Mouse (Mus musculus) myocyte (in vitro differentiated cells): ENCODE results near the gene Snrpb. TPM values are rescaled to one million over a fixed set of nuclear protein-coding genes. Genes with fewer than 3 reads are reported as not detected.

Source experiments
- H3K27me3 ChIP-seq: one replicate; pipeline ENCODE4 v1.6.1; 2011; ENCODE audit not compliant: control insufficient read depth, insufficient read depth, insufficient read length
- H3K36me3 ChIP-seq: one replicate; pipeline ENCODE4 v1.6.1; 2011; ENCODE audit not compliant: control insufficient read depth, insufficient read depth
- H3K4me2 ChIP-seq: one replicate; pipeline ENCODE4 v1.6.1; 2011; ENCODE audit warnings: low read depth, control low read depth
- H3K4me3 ChIP-seq: one replicate; pipeline ENCODE4 v1.5.1; 2011; ENCODE audit warnings: mild to moderate bottlenecking, control low read depth, moderate library complexity
- H3K79me2 ChIP-seq: one replicate; pipeline ENCODE4 v1.6.1; 2011; ENCODE audit not compliant: control insufficient read depth, insufficient read depth
- H3ac ChIP-seq: one replicate; pipeline ENCODE4 v1.6.1; 2011; ENCODE audit not compliant: control insufficient read depth, insufficient read length
- CEBPB ChIP-seq: IDR thresholded peaks from 2 replicates; pipeline ENCODE4 v1.6.1; 2011; ENCODE audit warnings: mild to moderate bottlenecking, moderate library complexity; ENCODE audit not compliant: poor library complexity, insufficient read depth, severe bottlenecking
- E2F4 ChIP-seq: IDR thresholded peaks from one replicate; pipeline ENCODE4 v1.6.1; 2011; ENCODE audit warnings: mild to moderate bottlenecking, control low read depth, moderate library complexity; ENCODE audit not compliant: insufficient read depth
- MAX ChIP-seq: IDR thresholded peaks from one replicate; pipeline ENCODE4 v1.6.1; 2011; ENCODE audit warnings: low read depth, mild to moderate bottlenecking, control low read depth
- MYOD1 ChIP-seq, 3 experiments: IDR thresholded peaks; one replicate each; pipeline ENCODE4 v1.6.1; 2011; ENCODE audit warnings: control low read depth in 2 of 3, low read depth in 2 of 3, mild to moderate bottlenecking in 2 of 3, moderate library complexity in 1 of 3; ENCODE audit not compliant: insufficient read length in 2 of 3, control insufficient read depth in 1 of 3
- MYOG ChIP-seq, 3 experiments: IDR thresholded peaks; one replicate each; pipeline ENCODE4 v1.6.1; 2011; ENCODE audit warnings: control low read depth in 2 of 3, low read depth in 2 of 3, mild to moderate bottlenecking in 2 of 3; ENCODE audit not compliant: insufficient read length in 2 of 3, control insufficient read depth in 1 of 3, insufficient read depth in 1 of 3
- POLR2A ChIP-seq: IDR thresholded peaks from one replicate; pipeline ENCODE4 v1.6.1; 2011; ENCODE audit warnings: low read depth, mild to moderate bottlenecking, control low read depth, moderate library complexity; ENCODE audit not compliant: insufficient read length
- POLR2AphosphoS2 ChIP-seq: IDR thresholded peaks from one replicate; pipeline ENCODE4 v1.6.1; 2011; ENCODE audit warnings: low read depth, control low read depth; ENCODE audit not compliant: insufficient read length
- REST ChIP-seq: IDR thresholded peaks from one replicate; pipeline ENCODE4 v1.6.1; 2011; ENCODE audit warnings: mild to moderate bottlenecking, control low read depth, moderate library complexity; ENCODE audit not compliant: insufficient read depth, insufficient read length
- SRF ChIP-seq: IDR thresholded peaks from one replicate; pipeline ENCODE4 v1.6.1; 2011; ENCODE audit warnings: low read depth; ENCODE audit not compliant: control insufficient read depth, insufficient read length
- TCF12 ChIP-seq: IDR thresholded peaks from one replicate; pipeline ENCODE4 v1.6.1; 2011; ENCODE audit warnings: mild to moderate bottlenecking, control low read depth; ENCODE audit not compliant: poor library complexity, insufficient read depth, severe bottlenecking
- TCF3 ChIP-seq: IDR thresholded peaks from one replicate; pipeline ENCODE4 v1.6.1; 2011; ENCODE audit warnings: low read depth, control low read depth; ENCODE audit not compliant: insufficient read length
- USF1 ChIP-seq: IDR thresholded peaks from one replicate; pipeline ENCODE4 v1.6.1; 2011; ENCODE audit warnings: low read depth, mild to moderate bottlenecking, control low read depth, moderate library complexity
- polyA plus RNA-seq: library from polyadenylated mRNA; unstranded; fragments of >200 nt; fragmentation: generic; extraction: Trizol; gene quantifications from one replicate; pipeline ENCODE4 v1.2.1, GENCODE M21; 2012; ENCODE audit warnings: missing spikeins

Gene Snrpb
- polyA plus RNA-seq, 1 experiment = 526 TPM

DNA sequence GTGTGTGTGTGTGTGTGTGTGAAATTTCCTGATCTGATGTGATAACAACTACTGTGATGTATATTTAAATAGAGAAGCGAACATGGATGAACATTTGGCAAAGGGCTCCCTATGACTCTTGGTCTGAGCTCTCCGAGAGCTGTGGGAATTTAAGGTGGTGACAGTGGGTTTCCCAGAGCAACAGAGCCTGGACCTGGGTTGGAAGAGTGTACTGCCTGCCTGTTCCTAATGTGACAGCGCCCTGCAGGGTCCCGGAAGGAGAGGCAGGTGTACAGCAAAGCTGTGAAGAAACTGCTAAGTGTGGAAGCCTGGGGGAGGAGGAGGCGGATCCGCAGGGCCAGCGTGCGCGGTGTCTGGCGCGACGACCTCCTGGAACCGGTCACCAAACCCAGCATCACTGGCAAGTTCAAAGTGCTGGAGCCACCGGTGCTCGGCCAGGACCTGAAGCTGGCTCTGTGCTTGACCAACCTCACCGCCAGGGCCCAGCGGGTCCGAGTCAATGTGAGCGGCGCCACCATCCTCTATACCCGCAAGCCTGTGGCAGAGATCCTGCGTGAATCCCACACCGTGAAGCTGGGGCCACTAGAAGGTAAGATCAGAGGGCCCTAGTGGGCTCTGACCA lies 34.4 kb downstream of the Snrpb start:
- Histone ChIP-seq H3K36me3 (no peaks in the 10 kb centered on the region), H3K4me3 (no peak overlapping the region), H3ac (no peak overlapping the region), H3K27me3 (no peaks in the 10 kb centered on the region), H3K79me2 (no peaks in the 10 kb centered on the region), H3K4me2 (no peak overlapping the region)
- no peak for TF ChIP-seq MAX
- no peak for TF ChIP-seq USF1

DNA sequence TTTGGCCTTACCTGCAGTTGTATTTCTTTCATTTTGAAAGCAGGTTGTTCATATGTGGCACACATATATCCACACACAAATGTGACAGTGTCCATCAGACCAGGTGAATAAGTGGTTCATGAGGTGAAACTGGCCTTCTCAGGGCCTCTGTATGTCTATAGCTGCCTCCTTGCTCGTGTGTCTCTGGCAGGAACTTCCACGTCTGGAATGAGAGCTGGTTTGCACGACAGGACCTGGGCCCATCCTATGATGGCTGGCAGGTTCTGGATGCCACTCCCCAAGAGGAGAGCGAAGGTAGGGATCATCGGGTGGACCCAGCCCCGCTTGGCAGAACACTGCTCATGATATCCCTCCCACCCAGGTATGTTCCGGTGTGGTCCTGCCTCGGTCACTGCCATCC lies 36.2 kb downstream of the Snrpb start:
- Histone ChIP-seq H3K27me3 (no peaks in the 10 kb centered on the region), H3K4me3 (no peak overlapping the region), H3K4me2 (no peak overlapping the region), H3ac (no peak overlapping the region), H3K79me2 (no peaks in the 10 kb centered on the region), H3K36me3 (no peaks in the 10 kb centered on the region)
- TF ChIP-seq E2F4 (no peak), REST (no peak), MYOG (IDR thresholded peaks at IDR 0.05; ENCODE audit: control insufficient read depth in 1 of 3, insufficient read depth in 1 of 3, insufficient read length in 2 of 3, low read depth in 2 of 3) (no peak), TCF12 (no peak), MYOD1 (IDR thresholded peaks at IDR 0.05; ENCODE audit: control insufficient read depth in 1 of 3, insufficient read length in 2 of 3, low read depth in 2 of 3) (no peak), SRF (no peak), CEBPB (no peak), MAX (no peak), USF1 (no peak)

DNA sequence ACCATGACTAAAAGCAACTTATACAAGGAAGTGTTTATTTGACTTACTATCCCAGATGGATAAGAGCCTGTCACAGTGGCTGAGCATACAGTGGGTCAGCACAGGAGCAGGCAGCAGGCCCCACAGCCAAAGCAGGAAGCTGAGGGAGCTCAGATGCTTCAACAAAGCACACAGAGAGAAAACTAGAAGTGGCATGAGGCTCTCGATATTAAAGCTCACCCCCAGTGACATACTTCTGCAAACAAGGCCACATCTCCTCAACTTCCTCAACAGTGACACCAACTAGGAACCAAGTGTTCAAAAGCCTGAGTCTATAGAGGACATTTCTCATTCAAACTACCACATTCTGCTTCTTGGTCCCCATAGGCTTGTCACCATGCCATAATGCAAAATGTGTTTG lies 49.5 kb downstream of the Snrpb start:
- Histone ChIP-seq H3K27me3 (no peaks in the 10 kb centered on the region), H3K4me3 (no peak overlapping the region), H3K36me3 (no peaks in the 10 kb centered on the region), H3K4me2 (no peak overlapping the region), H3ac (no peak overlapping the region), H3K79me2 (no peaks in the 10 kb centered on the region)
- TF ChIP-seq REST (no peak), MYOG (IDR thresholded peaks at IDR 0.05; ENCODE audit: control insufficient read depth in 1 of 3, insufficient read depth in 1 of 3, insufficient read length in 2 of 3, low read depth in 2 of 3) (no peak), CEBPB (no peak)

DNA sequence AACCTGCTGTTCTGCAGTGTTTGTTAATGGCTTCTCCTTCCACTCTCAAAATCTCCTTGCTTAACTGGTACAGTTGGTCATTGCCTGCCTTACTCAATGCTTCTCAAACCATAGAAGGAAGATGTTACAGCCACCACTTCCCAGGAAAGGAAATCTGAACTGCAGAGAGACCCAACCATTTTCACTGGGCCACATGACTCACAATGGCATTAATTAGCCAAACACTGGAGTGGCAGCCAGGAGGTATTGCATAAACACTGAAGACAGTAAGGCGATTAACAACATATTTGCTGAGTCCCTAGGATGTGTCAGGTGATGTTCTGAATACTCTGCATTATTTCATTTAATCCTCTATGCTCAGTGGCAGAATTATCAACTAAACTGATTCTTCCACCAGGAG lies 53.1 kb downstream of the Snrpb start:
- TF ChIP-seq MYOG (IDR thresholded peaks at IDR 0.05; ENCODE audit: control insufficient read depth in 1 of 3, insufficient read depth in 1 of 3, insufficient read length in 2 of 3, low read depth in 2 of 3) = no peak
- TF ChIP-seq POLR2AphosphoS2 = no peak
- no peak for TF ChIP-seq MYOD1 (IDR thresholded peaks at IDR 0.05; ENCODE audit: control insufficient read depth in 1 of 3, insufficient read length in 2 of 3, low read depth in 2 of 3)
- no peak for TF ChIP-seq TCF12
- TF ChIP-seq MAX = no peak
- no peak for TF ChIP-seq CEBPB
- TF ChIP-seq TCF3 = no peak
- TF ChIP-seq REST = no peak
- no peak for TF ChIP-seq E2F4
- TF ChIP-seq POLR2A = no peak
- no peak for TF ChIP-seq SRF
- TF ChIP-seq USF1 = no peak
- Histone ChIP-seq H3ac (no peak overlapping the region), H3K36me3 (no peaks in the 10 kb centered on the region), H3K27me3 (peaks cover 5% of the 10 kb centered on the region), H3K4me3 (no peak overlapping the region), H3K79me2 (no peaks in the 10 kb centered on the region), H3K4me2 (no peak overlapping the region)

DNA sequence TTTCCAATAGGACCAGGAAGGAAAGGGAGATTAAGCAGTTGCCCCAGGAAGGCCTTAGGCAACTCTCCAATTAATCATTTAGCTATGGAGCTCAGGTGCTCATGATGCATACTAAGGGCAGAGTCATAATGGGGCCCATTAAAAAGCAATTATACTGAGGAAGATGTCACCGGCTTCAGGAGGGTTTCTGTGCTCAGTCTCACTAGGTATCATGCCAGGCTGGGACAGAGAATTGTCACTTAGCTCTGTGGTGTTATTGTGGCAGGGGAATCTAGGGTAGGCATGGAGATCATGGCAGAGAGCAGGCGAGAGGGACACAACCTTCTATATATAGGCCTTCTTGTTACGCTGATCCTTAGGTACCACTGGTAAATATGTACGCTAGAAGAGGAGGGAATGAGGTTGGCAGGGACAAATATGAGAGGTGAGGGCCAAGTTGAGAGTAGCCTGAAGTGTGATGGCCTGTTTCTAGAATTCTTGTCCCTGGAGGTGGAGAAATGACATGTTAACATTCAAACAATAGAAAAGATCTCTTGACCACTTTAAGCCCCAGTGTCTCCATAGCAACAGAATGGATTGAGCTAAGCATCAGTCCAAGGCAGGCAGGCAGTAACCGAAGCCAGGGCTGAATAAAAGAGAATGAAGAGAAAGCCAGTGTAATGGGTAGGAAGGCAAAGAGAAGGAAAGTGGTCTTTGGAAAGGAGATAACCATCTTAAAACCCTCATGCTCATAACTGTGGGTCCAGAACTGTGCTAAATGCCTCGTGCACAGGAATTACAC lies 53.7 kb downstream of the Snrpb start:
- H3K4me3 ChIP-seq = no peak overlapping the region
- no peaks in the 10 kb centered on the region for H3K79me2 ChIP-seq
- H3K4me2 ChIP-seq = no peak overlapping the region
- H3K36me3 ChIP-seq = no peaks in the 10 kb centered on the region
- peaks cover 5% of the 10 kb centered on the region for H3K27me3 ChIP-seq
- no peak overlapping the region for H3ac ChIP-seq
- TF ChIP-seq POLR2AphosphoS2 = no peak

Other genes with a start within 250 kb of the Snrpb start
- gene Tgm3, start 167.1 kb downstream of the Snrpb start, polyA plus RNA-seq = not detected
- not detected for gene Tgm6, start 67.0 kb downstream of the Snrpb start, polyA plus RNA-seq
- not detected for gene Tmc2, start 15.8 kb upstream of the Snrpb start, polyA plus RNA-seq
- 105 TPM for gene Nop56, start 95.0 kb upstream of the Snrpb start, polyA plus RNA-seq
- 137 TPM for gene Idh3b, start 105.1 kb upstream of the Snrpb start, polyA plus RNA-seq
- gene Ebf4, start 115.8 kb upstream of the Snrpb start, polyA plus RNA-seq = 0.10 TPM
- gene Cpxm1, start 218.2 kb upstream of the Snrpb start, polyA plus RNA-seq = 0.34 TPM
- 0.04 TPM for gene Gm28372, start 225.8 kb upstream of the Snrpb start, polyA plus RNA-seq
- not detected for gene 1700020A23Rik, start 225.9 kb upstream of the Snrpb start, polyA plus RNA-seq
- not detected for gene Tmem239, start 227.1 kb upstream of the Snrpb start, polyA plus RNA-seq
- gene Vps16, start 244.9 kb upstream of the Snrpb start, polyA plus RNA-seq = 43.6 TPM
- 10.9 TPM for gene Pced1a, start 245.3 kb upstream of the Snrpb start, polyA plus RNA-seq